Mouse (Mus musculus) cerebellum, postnatal 25 days (tissue): ENCODE data around the gene Zfp524.

ENCODE experiments used
- DNase-seq, 2 experiments: peaks; one replicate each; pipeline ENCODE4 v3.0.0; 2021; ENCODE audit warnings: mixed read lengths in 2 of 2

Zfp524 gene

GRCm38 (mm10) chr7:5051193-5052192 is 37.3 kb downstream of the Zfp524 start, which contains the start of gene Zfp580:
Gene Zfp580 (plus strand): TSS chr7:5051538.
- DNase-seq, result peak; percentile 92

GRCm38 (mm10) chr7:5052438-5052837 is 38.2 kb downstream of the Zfp524 start:
- no peak for DNase-seq

GRCm38 (mm10) chr7:5052931-5053343 is 38.7 kb downstream of the Zfp524 start:
- peak; percentile 50 to 60 for DNase-seq

GRCm38 (mm10) chr7:5053456-5054179 is 39.4 kb downstream of the Zfp524 start:
- DNase-seq, result peak; percentile 58 to 60

GRCm38 (mm10) chr7:5056651-5057263 is 42.5 kb downstream of the Zfp524 start:
- peak; percentile 74 to 83 for DNase-seq

GRCm38 (mm10) chr7:5057381-5057780 is 43.2 kb downstream of the Zfp524 start:
- no peak for DNase-seq

DNA sequence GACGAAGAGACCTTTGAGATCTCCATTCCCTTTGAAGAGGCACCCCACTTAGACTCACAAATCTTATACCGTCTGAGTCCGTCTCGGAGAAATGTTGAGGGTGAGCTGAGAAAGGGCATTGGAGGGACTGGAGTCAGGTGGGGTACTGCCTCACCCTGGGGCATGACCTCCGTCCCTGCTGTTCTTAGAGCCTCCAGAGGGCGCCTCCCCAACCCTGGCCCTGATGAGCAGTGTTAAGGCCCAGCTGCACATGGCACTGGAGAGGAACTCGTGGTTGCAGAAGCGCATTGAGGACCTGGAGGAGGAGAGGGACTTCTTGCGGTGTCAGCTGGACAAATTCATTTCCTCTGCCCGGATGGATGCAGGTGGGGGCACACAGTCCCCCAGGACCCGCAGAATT is 43.6 kb downstream of the Zfp524 start:
- no peak for DNase-seq

DNA sequence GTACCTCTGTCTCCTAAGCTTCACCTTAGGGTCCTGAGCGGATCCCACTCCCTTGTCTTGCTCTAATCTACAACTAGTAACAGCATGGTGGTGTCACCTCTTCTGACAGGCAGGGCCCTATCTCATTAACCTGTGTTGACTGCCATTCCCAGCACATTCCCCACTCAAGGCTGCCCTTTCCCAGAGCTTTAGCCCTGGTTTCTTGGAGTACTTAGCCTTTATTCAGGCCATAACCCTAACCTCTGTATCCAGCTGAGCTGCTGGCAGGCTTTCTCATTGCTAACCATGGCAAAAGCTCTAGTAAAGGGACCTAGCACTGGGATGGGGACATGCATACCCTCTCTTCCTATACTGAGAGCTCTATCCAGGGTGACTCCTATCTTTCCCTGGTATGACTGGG is 44.4 kb downstream of the Zfp524 start:
- no peak for DNase-seq

DNA sequence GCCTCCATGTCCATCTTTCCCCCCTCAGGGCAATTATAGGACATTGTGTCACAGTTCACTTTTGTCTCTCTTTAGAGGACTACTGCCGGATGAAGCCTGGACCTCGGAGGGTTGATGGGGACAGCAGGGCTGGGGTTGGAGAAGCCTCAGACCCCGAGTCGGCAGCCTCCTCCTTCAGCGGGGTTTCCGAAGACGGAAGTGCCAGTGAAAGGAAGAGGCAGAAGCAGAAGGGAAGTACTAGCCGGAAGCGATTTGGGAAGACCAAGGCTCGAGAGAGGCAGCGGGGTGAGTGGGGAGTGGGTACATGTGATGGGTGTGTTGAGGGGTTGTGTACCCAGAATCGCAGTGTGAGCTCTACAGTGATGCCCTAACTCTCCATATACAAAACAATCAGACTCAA is 45.2 kb downstream of the Zfp524 start:
- DNase-seq, result no peak

DNA sequence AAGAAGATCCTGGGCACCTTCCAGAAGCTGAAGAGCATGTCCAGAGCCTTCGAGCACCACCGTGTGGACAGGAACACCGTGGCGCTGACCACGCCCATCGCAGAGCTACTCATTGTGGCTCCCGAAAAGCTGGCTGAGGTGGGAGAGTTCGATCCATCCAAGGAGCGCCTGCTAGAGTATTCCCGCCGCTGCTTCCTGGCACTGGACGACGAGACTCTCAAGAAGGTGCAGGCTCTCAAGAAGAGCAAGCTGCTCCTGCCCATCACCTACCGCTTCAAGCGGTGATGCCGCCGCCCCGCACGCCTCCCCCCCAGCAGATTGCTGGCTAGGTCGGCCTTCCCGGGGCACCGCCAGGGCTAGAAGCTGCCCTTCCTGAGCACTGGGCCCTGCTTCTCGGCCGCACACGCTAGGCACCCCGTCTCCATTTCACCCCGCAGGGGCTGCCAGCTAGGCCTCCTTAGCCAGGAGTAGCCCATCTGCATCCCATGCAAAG is 46.1 kb downstream of the Zfp524 start:
- peak; percentile 86 to 93 for DNase-seq

GRCm38 (mm10) chr7:5060944-5061773 is 46.9 kb downstream of the Zfp524 start:
- peak; percentile 100 for DNase-seq

GRCm38 (mm10) chr7:5061774-5062359 is 47.7 kb downstream of the Zfp524 start, which contains the start of gene U2af2:
Gene U2af2 (plus strand): TSS chr7:5062143.
- peak; percentile 96 to 99 for DNase-seq

DNA sequence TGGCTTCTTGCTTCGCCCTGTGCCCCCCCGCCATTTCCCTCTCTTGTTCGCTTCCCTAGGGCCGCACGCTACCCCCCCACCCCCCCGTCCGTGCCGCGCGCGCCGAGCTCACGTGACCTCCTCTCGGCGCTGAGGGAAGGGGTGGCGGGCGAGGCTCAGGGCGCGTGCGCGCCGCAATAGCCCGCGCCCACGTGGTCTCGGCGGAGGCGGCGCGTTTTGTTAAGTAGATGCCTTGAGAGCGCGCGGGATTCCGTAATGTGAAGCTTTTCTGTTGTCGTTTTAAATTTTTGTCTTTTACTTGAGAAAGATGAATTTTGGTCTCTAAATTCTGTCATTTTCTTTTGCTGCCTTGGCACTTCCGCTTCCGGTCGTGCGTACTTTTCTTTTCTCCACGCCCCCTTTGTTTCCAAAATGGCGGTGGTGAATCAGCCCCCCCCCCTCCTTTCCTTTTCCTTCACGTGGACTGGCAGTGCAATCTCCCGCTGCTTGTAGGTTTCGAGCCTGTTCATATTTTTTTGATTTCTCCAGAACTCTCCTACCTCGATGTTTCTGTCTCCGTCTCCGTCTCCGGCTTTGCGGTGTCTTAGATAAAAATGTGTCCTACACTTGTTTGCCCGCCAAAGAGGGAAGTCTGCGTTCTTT is 48.3 kb downstream of the Zfp524 start:
- peak in 1 of 2 experiments; percentile 82 for DNase-seq

- no peak for DNase-seq
These were observed 50.7 kb downstream of the Zfp524 start for GRCm38 (mm10) chr7:5064886-5065285.
